Mouse (Mus musculus) lung, embryonic 14.5 days (tissue): Measurements from ENCODE around the gene Gm3336. TPM values are rescaled to one million over a fixed set of nuclear protein-coding genes. Genes with fewer than 3 reads are reported as not detected.

Source experiments
- ATAC-seq: fragments of 200-750 bp; cut with Nextera tagmentation; 2 replicates; pipeline ENCODE4 v1.8.0; 2017; ENCODE audit warnings: mild to moderate bottlenecking, moderate TSS enrichment, moderate library complexity; ENCODE audit not compliant: insufficient read depth
- DNase-seq: peaks from one replicate; pipeline ENCODE4 v3.0.0-alpha.2; 2015
- H3K27ac ChIP-seq: fragments of 300-500 bp; sonication (generic); 2 replicates; pipeline ENCODE4 v1.5.1; 2014; ENCODE audit warnings: low read depth, mild to moderate bottlenecking, moderate library complexity
- H3K27me3 ChIP-seq: fragments of 300-500 bp; sonication (generic); 2 replicates; pipeline ENCODE4 v1.6.1; 2014; ENCODE audit warnings: low read length, control low read depth; ENCODE audit not compliant: insufficient read depth
- H3K36me3 ChIP-seq: fragments of 300-500 bp; sonication (generic); 2 replicates; pipeline ENCODE4 v1.6.1; 2014; ENCODE audit warnings: control low read depth; ENCODE audit not compliant: insufficient read depth
- H3K4me1 ChIP-seq: fragments of 300-500 bp; sonication (generic); 2 replicates; pipeline ENCODE4 v1.6.1; 2014; ENCODE audit warnings: antibody characterized with exemption, control low read depth; ENCODE audit not compliant: insufficient read depth
- H3K4me2 ChIP-seq: fragments of 300-500 bp; sonication (generic); 2 replicates; pipeline ENCODE4 v1.6.1; 2014; ENCODE audit warnings: mild to moderate bottlenecking
- H3K4me3 ChIP-seq: fragments of 300-500 bp; sonication (generic); 2 replicates; pipeline ENCODE4 v1.5.1; 2014; ENCODE audit warnings: low read depth, low read length
- H3K9ac ChIP-seq: fragments of 300-500 bp; sonication (generic); 2 replicates; pipeline ENCODE4 v1.6.1; 2014
- H3K9me3 ChIP-seq: fragments of 300-500 bp; sonication (generic); 2 replicates; pipeline ENCODE4 v1.6.1; 2016; ENCODE audit warnings: low read depth, low read length, control low read depth
- CTCF ChIP-seq: IDR thresholded peaks from 2 replicates; pipeline ENCODE4 v1.5.1; 2016; ENCODE audit warnings: antibody characterized with exemption, low read depth
- WGBS: fragments of 180-500 bp; shearing (Covaris S2); extraction: QIAGEN DNeasy Blood & Tissue Kit; methylation state at CpG from one replicate; pipeline ENCODE4 v1.1.7; 2014; 5-methylcytosine and 5-hydroxymethylcytosine counted together
- polyA plus RNA-seq: library from polyadenylated mRNA; unstranded; fragments of >200 nt; fragmentation: Nextera tagmentation; extraction: Ambion mirVana; gene quantifications from 2 replicates; pipeline ENCODE4 v1.2.1, GENCODE M21; 2014

Gene Gm3336
- polyA plus RNA-seq, 1 experiment from 2014 or later, result not detected

DNA sequence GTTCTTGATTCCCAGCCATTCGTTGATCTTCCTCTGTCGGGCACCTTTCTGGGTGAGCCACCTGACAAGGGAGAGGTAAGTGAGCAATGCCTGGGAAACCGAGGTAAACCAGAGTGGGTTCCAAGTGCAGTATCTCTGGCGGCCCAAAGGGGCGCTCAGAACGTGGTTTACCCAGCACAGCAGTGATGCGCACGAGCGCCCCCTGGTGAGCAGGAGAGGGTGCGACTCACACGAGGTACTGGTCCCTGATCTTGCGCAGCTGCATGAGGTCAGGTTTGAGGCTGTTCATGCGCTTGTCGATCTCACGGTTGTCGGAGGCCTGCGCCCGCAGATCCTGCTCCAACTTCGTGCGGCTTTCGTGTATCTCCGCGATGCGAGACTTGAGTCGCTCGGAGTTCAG is 51.0 kb downstream of the Gm3336 start:
- Histone ChIP-seq H3K27me3 (no peaks in the 10 kb centered on the region), H3K36me3 (peaks cover 65% of the 10 kb centered on the region), H3K27ac (no peak overlapping the region), H3K4me3 (no peak overlapping the region), H3K9ac (no peak overlapping the region), H3K9me3 (no peaks in the 10 kb centered on the region), H3K4me1 (no peaks in the 10 kb centered on the region), H3K4me2 (no peak overlapping the region)
- DNase-seq (peak; percentile 98), ATAC-seq (peak; percentile 39)
- 4% methylated on average over 26 of the region's 26 CpGs for WGBS
- TF ChIP-seq CTCF, result peak; percentile 100

GRCm38 (mm10) chr8:70769858-70770257 is 51.5 kb downstream of the Gm3336 start:
- Histone ChIP-seq H3K27me3 (no peaks in the 10 kb centered on the region), H3K4me3 (no peak overlapping the region), H3K9ac (no peak overlapping the region), H3K4me2 (no peak overlapping the region), H3K27ac (no peak overlapping the region), H3K9me3 (no peaks in the 10 kb centered on the region), H3K4me1 (0 out of 2 replicates have a peak, but pooled peaks cover 3% of the 10 kb centered on the region), H3K36me3 (peaks cover 70% of the 10 kb centered on the region)
- ATAC-seq (no peak), DNase-seq (no peak)
- 67% methylated on average over 12 of the region's 12 CpGs for WGBS
- TF ChIP-seq CTCF, result no peak

DNA sequence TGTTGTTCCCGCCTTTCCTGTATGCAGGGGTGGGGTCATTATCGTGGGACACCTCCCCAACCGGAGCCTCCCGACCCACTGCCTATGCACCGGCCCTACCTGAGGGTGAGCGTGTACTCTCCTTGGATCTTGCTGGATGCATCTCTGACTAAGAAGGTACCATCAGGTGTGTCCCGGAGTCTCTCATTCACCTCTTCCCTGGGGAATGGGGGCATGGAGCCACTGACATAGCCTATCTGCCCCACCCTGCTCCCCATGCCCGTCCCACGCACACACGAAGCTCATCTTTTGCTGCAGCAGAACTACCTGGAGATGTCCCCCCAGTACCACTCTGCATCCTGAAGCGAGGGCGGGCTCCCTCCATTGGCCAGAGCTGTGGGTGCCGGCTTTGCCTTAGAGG is 52.4 kb downstream of the Gm3336 start:
- no peaks in the 10 kb centered on the region for H3K9me3 ChIP-seq
- H3K4me1 ChIP-seq, result peaks cover 11% of the 10 kb centered on the region
- H3K27ac ChIP-seq, result no peak overlapping the region
- H3K9ac ChIP-seq, result no peak overlapping the region
- H3K4me3 ChIP-seq, result no peak overlapping the region
- no peak for ATAC-seq
- H3K27me3 ChIP-seq, result no peaks in the 10 kb centered on the region
- WGBS, result 85% methylated on average over 13 of the region's 13 CpGs
- peaks cover 72% of the 10 kb centered on the region for H3K36me3 ChIP-seq
- H3K4me2 ChIP-seq, result no peak overlapping the region
- TF ChIP-seq CTCF, result no peak
- no peak for DNase-seq

GRCm38 (mm10) chr8:70771217-70771616 is 52.9 kb downstream of the Gm3336 start:
- no peak for TF ChIP-seq CTCF
- DNase-seq (no peak), ATAC-seq (no peak)
- Histone ChIP-seq H3K4me1 (peaks cover 11% of the 10 kb centered on the region), H3K27me3 (no peaks in the 10 kb centered on the region), H3K9me3 (no peaks in the 10 kb centered on the region), H3K9ac (no peak overlapping the region), H3K4me2 (no peak overlapping the region), H3K4me3 (no peak overlapping the region), H3K36me3 (peaks cover 72% of the 10 kb centered on the region), H3K27ac (no peak overlapping the region)
- WGBS, result 81% methylated on average over 7 of the region's 7 CpGs

GRCm38 (mm10) chr8:70772075-70772474 is 53.7 kb downstream of the Gm3336 start:
- no peak overlapping the region for H3K27ac ChIP-seq
- no peaks in the 10 kb centered on the region for H3K27me3 ChIP-seq
- DNase-seq (no peak), ATAC-seq (no peak)
- peaks cover 72% of the 10 kb centered on the region for H3K36me3 ChIP-seq
- no peaks in the 10 kb centered on the region for H3K9me3 ChIP-seq
- peaks cover 11% of the 10 kb centered on the region for H3K4me1 ChIP-seq
- H3K4me3 ChIP-seq, result no peak overlapping the region; the same call in 1 of the 2 replicates
- no peak overlapping the region for H3K4me2 ChIP-seq
- no peak for TF ChIP-seq CTCF
- 90% methylated on average over 13 of the region's 13 CpGs for WGBS
- H3K9ac ChIP-seq, result no peak overlapping the region

Other genes starting within 250 kb of the Gm3336 start
- gene Klhl26, start 241.6 kb upstream of the Gm3336 start, polyA plus RNA-seq, result 21.8 and 24.4 TPM in 2 replicates
- 6.7 and 8.3 TPM in 2 replicates for gene Tmem59l, start 231.2 kb upstream of the Gm3336 start, polyA plus RNA-seq
- 151 and 165 TPM in 2 replicates for gene Crlf1, start 225.4 kb upstream of the Gm3336 start, polyA plus RNA-seq
- gene Rex1bd, start 211.8 kb upstream of the Gm3336 start, polyA plus RNA-seq, result 113 and 126 TPM in 2 replicates
- gene Uba52, start 207.7 kb upstream of the Gm3336 start, polyA plus RNA-seq, result 964 and 1,036 TPM in 2 replicates
- 239 and 245 TPM in 2 replicates for gene Fkbp8, start 190.8 kb upstream of the Gm3336 start, polyA plus RNA-seq
- gene Kxd1, start 190.6 kb upstream of the Gm3336 start, polyA plus RNA-seq, result 56.3 and 59.0 TPM in 2 replicates
- gene Ell, start 179.1 kb upstream of the Gm3336 start, polyA plus RNA-seq, result 18.5 and 20.0 TPM in 2 replicates
- 91.6 and 107 TPM in 2 replicates for gene Isyna1, start 124.2 kb upstream of the Gm3336 start, polyA plus RNA-seq
- gene Ssbp4, start 109.7 kb upstream of the Gm3336 start, polyA plus RNA-seq, result 127 and 143 TPM in 2 replicates
- 1.9 TPM in 2 replicates for gene Lrrc25, start 102.4 kb upstream of the Gm3336 start, polyA plus RNA-seq
- gene Gdf15, start 86.1 kb upstream of the Gm3336 start, polyA plus RNA-seq, result 0.12 and 0.22 TPM in 2 replicates
- gene Pgpep1, start 58.2 kb upstream of the Gm3336 start, polyA plus RNA-seq, result 46.6 and 48.2 TPM in 2 replicates
- 305 and 327 TPM in 2 replicates for gene Lsm4, start 45.3 kb upstream of the Gm3336 start, polyA plus RNA-seq
- gene Jund, start 19.6 kb upstream of the Gm3336 start, polyA plus RNA-seq, result 70.1 and 72.9 TPM in 2 replicates
- gene Iqcn, start 15.1 kb upstream of the Gm3336 start, polyA plus RNA-seq, result 0.04 TPM in 1 of 2 replicates, not detected in the other
- 0.17 and 0.23 TPM in 2 replicates for gene Pde4c, start 5.2 kb downstream of the Gm3336 start, polyA plus RNA-seq
- gene Rab3a, start 36.1 kb downstream of the Gm3336 start, polyA plus RNA-seq, result 10.5 and 12.0 TPM in 2 replicates
- 27.9 and 29.4 TPM in 2 replicates for gene Mpv17l2, start 42.4 kb downstream of the Gm3336 start, polyA plus RNA-seq
- 46.5 and 52.4 TPM in 2 replicates for gene Pik3r2, start 58.2 kb downstream of the Gm3336 start, polyA plus RNA-seq
- 16.1 and 18.0 TPM in 2 replicates for gene Mast3, start 86.5 kb downstream of the Gm3336 start, polyA plus RNA-seq
- 0.17 TPM in 1 of 2 replicates, not detected in the other for gene Il12rb1, start 89.9 kb downstream of the Gm3336 start, polyA plus RNA-seq
- gene Arrdc2, start 121.2 kb downstream of the Gm3336 start, polyA plus RNA-seq, result 4.3 and 4.4 TPM in 2 replicates
- 0.54 and 0.72 TPM in 2 replicates for gene Kcnn1, start 144.7 kb downstream of the Gm3336 start, polyA plus RNA-seq
- 121 and 125 TPM in 2 replicates for gene Ccdc124, start 155.4 kb downstream of the Gm3336 start, polyA plus RNA-seq
- 0.12 and 0.16 TPM in 2 replicates for gene Slc5a5, start 174.2 kb downstream of the Gm3336 start, polyA plus RNA-seq
- gene Rpl18a, start 178.9 kb downstream of the Gm3336 start, polyA plus RNA-seq, result 5,317 and 5,483 TPM in 2 replicates
- 53.3 and 54.4 TPM in 2 replicates for gene Map1s, start 187.4 kb downstream of the Gm3336 start, polyA plus RNA-seq